Mouse (Mus musculus): ENCODE data around the gene Slfn3. TPM values are rescaled to one million over a fixed set of nuclear protein-coding genes. Genes with fewer than 3 reads are reported as not detected.
A peak's percentile ranks its signal among the peaks of the same experiment; 100 is the strongest.
"Not testable (repeated sequence)": the region's sequence is repeated elsewhere in the genome, so short reads cannot be mapped to it uniquely, and the experiment has no call there.

Gene Slfn3
- total and polyA plus RNA-seq, 3 experiments = 10.6 to 33.1 (median 19.5) TPM

GRCm38 (mm10) chr11:83191134-83191893 lies at the start of gene Slfn3 (continued):
- TF ChIP-seq JUND (conservative IDR thresholded peaks at IDR 0.05; ENCODE audit: low read depth, low read length) = peak; percentile 93

GRCm38 (mm10) chr11:83148939-83149338 lies 42.2 kb upstream of the Slfn3 start:
- H3K4me3 ChIP-seq (replicated peaks in 1 of 3; ENCODE audit: low read depth in 2 of 3, low read length in 2 of 3, poor library complexity in 1 of 3); H3K4me2 ChIP-seq (ENCODE audit: insufficient read depth, low read depth, poor library complexity, severe bottlenecking); dilution Hi-C loops (cut with MboI; ENCODE audit: extremely low pct_ligation_motif_present, extremely low pct_unique_long_range_greater_than_20kb, low sequenced_read_pairs); DNase-seq (ENCODE audit: extremely low read depth); H3K79me2 ChIP-seq (replicated peaks; ENCODE audit: control insufficient read depth, extremely low read depth, insufficient read depth, poor library complexity, severe bottlenecking); in situ Hi-C loops (cut with MboI; ENCODE audit: low pct_ligation_motif_present, low pct_unique_long_range_greater_than_20kb, low sequenced_read_pairs); H3K36me3 ChIP-seq (replicated peaks in 1 of 2; ENCODE audit: control insufficient read depth in 1 of 2, insufficient read depth in 1 of 2, low read length in 1 of 2); H3K27ac ChIP-seq (ENCODE audit: insufficient read depth, low read depth); H3K4me1 ChIP-seq (ENCODE audit: control insufficient read depth in 1 of 2, insufficient read depth in 2 of 2); H3K27me3 ChIP-seq (replicated peaks); H3K9ac ChIP-seq (ENCODE audit: insufficient read depth, low read depth); H3K9me3 ChIP-seq (replicated peaks; ENCODE audit: low read length): not testable (repeated sequence)

GRCm38 (mm10) chr11:83174948-83175539 lies 16.1 kb upstream of the Slfn3 start, which contains the start of gene Slfn4:
Gene Slfn4 (plus strand): TSS chr11:83175186.
- dilution Hi-C loops (cut with MboI; ENCODE audit: extremely low pct_ligation_motif_present, extremely low pct_unique_long_range_greater_than_20kb, low sequenced_read_pairs) = no loop called here
- Histone ChIP-seq H3K4me3 (replicated peaks in 1 of 3; ENCODE audit: low read depth in 2 of 3, low read length in 2 of 3, poor library complexity in 1 of 3) (no peak within 1 kb of the TSS), H3K4me2 (ENCODE audit: insufficient read depth, low read depth, poor library complexity, severe bottlenecking) (no peak within 1 kb of the TSS), H3K9ac (ENCODE audit: insufficient read depth, low read depth) (no peak within 1 kb of the TSS), H3K27me3 (replicated peaks) (peaks cover 2% of the 10 kb centered on the region), H3K9me3 (replicated peaks; ENCODE audit: low read length) (no peaks in the 10 kb centered on the region), H3K4me1 (ENCODE audit: control insufficient read depth in 1 of 2, insufficient read depth in 2 of 2) (peaks cover 0 to 6% of the 10 kb centered on the region in 2 experiments; a peak in 2 of 4 replicates), H3K27ac (ENCODE audit: insufficient read depth, low read depth) (no peak within 1 kb of the TSS), H3K79me2 (replicated peaks; ENCODE audit: control insufficient read depth, extremely low read depth, insufficient read depth, poor library complexity, severe bottlenecking) (no peaks in the 10 kb centered on the region), H3K36me3 (replicated peaks in 1 of 2; ENCODE audit: control insufficient read depth in 1 of 2, insufficient read depth in 1 of 2, low read length in 1 of 2) (no peaks in the 10 kb centered on the region)
- no peak for TF ChIP-seq UBTF (IDR thresholded peaks at IDR 0.05; ENCODE audit: low read depth, low read length)
- no peak for TF ChIP-seq ELF1 (IDR thresholded peaks at IDR 0.05; ENCODE audit: low read depth, low read length)
- no peak for TF ChIP-seq TCF12 (IDR thresholded peaks at IDR 0.05; ENCODE audit: low read depth, low read length)
- TF ChIP-seq EP300 (IDR thresholded peaks at IDR 0.05; ENCODE audit: low read length) = no peak
- no peak for TF ChIP-seq USF1 (IDR thresholded peaks at IDR 0.05; ENCODE audit: low read depth, low read length)
- TF ChIP-seq POLR2AphosphoS2 (IDR thresholded peaks at IDR 0.05; ENCODE audit: low read depth, low read length) = no peak
- TF ChIP-seq MAFK (IDR thresholded peaks at IDR 0.05; ENCODE audit: insufficient replicate concordance, low read length) = no peak
- TF ChIP-seq ZKSCAN1 (IDR thresholded peaks at IDR 0.05; ENCODE audit: borderline replicate concordance, low read depth, low read length) = no peak
- no peak for TF ChIP-seq SIN3A (IDR thresholded peaks at IDR 0.05; ENCODE audit: low read length)
- in situ Hi-C loops (cut with MboI; ENCODE audit: low pct_ligation_motif_present, low pct_unique_long_range_greater_than_20kb, low sequenced_read_pairs) = loop anchor here (25.0 kb wide), 2 partner anchors 263 to 413 kb away; partner anchors contain the start of genes Cct6b, Nle1, Unc45b and Zfp830
- no peak for DNase-seq (ENCODE audit: extremely low read depth)

Measured in CH12.LX (cell line).